Mouse (Mus musculus) limb, embryonic 15.5 days (tissue): ENCODE measurements around the gene Mapkapk5. TPM values are rescaled to one million over a fixed set of nuclear protein-coding genes. Genes with fewer than 3 reads are reported as not detected.

ENCODE experiments used
- polyA plus RNA-seq: library from polyadenylated mRNA; unstranded; fragments of >200 nt; fragmentation: Nextera tagmentation; extraction: Ambion mirVana; gene quantifications from 2 replicates; pipeline ENCODE4 v1.2.1, GENCODE M21; 2015

The Mapkapk5 gene
- polyA plus RNA-seq, 1 experiment from 2014 or later: 47.9 TPM

Other genes starting within 250 kb of the Mapkapk5 start
- 74.4 and 75.9 TPM in 2 replicates for gene Trafd1, start 160.3 kb downstream of the Mapkapk5 start, polyA plus RNA-seq
- gene Naa25, start 148.0 kb downstream of the Mapkapk5 start, polyA plus RNA-seq: 42.1 and 47.1 TPM in 2 replicates
- gene Tmem116, start 94.0 kb downstream of the Mapkapk5 start, polyA plus RNA-seq: 1.4 and 4.6 TPM in 2 replicates
- gene Erp29, start 93.4 kb downstream of the Mapkapk5 start, polyA plus RNA-seq: 198 and 203 TPM in 2 replicates
- 0.08 and 0.10 TPM in 2 replicates for gene Adam1b, start 42.5 kb downstream of the Mapkapk5 start, polyA plus RNA-seq
- gene Adam1a, start 423 bp downstream of the Mapkapk5 start, polyA plus RNA-seq: 1.5 TPM in 2 replicates
- not detected in 2 replicates for gene Gm42878, start 423 bp downstream of the Mapkapk5 start, polyA plus RNA-seq
- gene Aldh2, start 47.9 kb upstream of the Mapkapk5 start, polyA plus RNA-seq: 249 and 251 TPM in 2 replicates
- 1.8 and 3.1 TPM in 2 replicates for gene Acad12, start 73.0 kb upstream of the Mapkapk5 start, polyA plus RNA-seq
- gene Acad10, start 114.6 kb upstream of the Mapkapk5 start, polyA plus RNA-seq: 2.2 and 3.3 TPM in 2 replicates
- gene Brap, start 114.7 kb upstream of the Mapkapk5 start, polyA plus RNA-seq: 43.9 and 46.4 TPM in 2 replicates
- 48.5 and 49.4 TPM in 2 replicates for gene Atxn2, start 165.4 kb upstream of the Mapkapk5 start, polyA plus RNA-seq